Mouse (Mus musculus): ENCODE measurements around the gene Nmd3.

- peak; percentile 93 for TF ChIP-seq CTCF (IDR thresholded peaks at IDR 0.05; ENCODE audit: low read depth)
- no peak for TF ChIP-seq EP300 (optimal IDR thresholded peaks at IDR 0.05)
Observed at GRCm38 (mm10) chr3:69756499-69756898, 34.7 kb downstream of the Nmd3 start.
